Mouse (Mus musculus) R1 (cell line): Measurements from ENCODE around the gene Ssr3.
A peak's percentile ranks its signal among the peaks of the same experiment; 100 is the strongest.

Experiments
- DNase-seq: peaks from one replicate; pipeline ENCODE4 v3.0.0-alpha.2; 2018; ENCODE audit warnings: low read depth, low spot score

Ssr3 gene

DNA sequence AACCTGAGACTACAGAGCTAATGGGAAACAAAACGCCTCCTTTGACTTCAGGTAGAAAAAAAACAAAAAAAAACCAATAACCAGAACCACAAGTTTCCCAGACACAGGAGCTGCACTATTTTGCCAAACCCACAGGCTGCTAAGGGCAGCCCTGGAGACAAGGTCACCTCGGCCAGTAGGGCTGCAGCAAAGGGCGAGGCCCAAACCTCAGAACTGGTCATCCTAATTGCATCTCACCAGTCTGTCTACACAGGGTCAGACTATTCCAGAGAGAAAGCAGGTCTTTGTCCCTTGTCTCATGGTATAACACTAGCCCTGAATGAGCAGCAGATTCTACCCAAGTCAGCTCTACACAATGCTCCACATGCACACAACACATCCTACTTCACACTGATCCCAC is 17.7 kb downstream of the Ssr3 start:
- no peak for DNase-seq

DNA sequence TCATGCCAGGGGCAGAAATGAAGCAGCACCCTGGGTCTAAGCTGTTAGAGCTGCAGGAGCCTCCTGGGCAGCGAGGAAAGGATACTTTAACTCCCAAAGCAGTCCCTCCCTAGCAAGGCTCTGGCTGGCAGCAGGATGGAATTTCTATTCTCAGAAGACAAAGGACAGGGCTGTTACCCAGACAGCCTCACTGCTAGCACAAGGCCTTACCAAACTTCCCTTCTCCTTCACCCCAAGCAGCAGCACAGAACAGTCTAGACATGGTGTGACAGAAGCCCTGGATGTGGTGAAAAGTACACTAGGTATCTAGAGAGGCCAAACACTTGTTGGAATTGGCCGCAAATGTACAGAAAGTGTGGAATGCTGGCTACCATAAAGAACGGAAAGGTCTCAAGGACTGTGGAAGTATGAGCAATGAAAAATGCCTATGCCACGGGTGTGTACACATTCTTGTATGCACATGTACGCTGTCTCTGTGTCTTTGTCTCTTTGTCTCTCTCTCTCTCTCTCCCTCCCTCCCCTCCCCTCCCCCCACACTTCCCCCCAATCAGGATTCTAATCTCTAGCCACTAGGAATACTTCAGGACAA is 18.7 kb downstream of the Ssr3 start:
- DNase-seq: no peak

DNA sequence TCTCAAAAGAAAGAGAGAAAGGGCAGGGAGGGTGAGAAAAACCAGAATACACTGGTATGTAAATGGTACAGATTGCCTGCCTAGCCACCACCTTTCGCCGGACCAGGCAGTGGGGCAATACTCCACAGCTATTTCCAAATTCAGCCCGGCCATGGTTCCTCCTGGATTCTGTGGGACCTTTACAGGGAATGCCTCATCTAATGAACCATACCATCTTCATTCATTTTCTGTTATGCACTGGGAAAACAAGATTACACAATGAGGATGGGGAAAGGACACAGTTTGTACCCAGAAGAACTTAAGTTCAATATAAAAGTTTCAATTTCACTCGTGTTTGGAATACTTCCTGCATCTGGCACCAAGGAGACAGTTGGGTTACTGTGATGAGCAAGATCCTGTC is 19.9 kb downstream of the Ssr3 start:
- no peak for DNase-seq

DNA sequence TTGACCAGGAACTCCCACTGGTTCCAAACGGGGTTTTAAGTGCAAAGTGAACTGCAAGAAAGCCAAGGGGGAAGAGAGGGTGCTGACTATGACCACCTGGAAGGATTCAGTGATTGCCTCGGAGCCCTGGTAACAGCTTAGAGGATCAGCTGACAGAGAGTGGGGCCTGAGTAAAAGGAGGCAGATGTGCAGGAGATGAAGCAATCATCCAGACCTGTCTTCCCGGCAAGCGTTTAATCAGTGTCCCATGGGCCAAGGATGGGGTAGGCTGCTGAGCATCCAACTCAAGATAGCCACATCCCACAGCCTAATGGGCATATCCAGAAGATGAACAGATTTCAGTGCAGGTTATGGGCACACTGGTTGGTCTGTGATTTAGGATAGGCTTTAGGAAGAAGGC is 24.5 kb downstream of the Ssr3 start:
- DNase-seq: no peak

DNA sequence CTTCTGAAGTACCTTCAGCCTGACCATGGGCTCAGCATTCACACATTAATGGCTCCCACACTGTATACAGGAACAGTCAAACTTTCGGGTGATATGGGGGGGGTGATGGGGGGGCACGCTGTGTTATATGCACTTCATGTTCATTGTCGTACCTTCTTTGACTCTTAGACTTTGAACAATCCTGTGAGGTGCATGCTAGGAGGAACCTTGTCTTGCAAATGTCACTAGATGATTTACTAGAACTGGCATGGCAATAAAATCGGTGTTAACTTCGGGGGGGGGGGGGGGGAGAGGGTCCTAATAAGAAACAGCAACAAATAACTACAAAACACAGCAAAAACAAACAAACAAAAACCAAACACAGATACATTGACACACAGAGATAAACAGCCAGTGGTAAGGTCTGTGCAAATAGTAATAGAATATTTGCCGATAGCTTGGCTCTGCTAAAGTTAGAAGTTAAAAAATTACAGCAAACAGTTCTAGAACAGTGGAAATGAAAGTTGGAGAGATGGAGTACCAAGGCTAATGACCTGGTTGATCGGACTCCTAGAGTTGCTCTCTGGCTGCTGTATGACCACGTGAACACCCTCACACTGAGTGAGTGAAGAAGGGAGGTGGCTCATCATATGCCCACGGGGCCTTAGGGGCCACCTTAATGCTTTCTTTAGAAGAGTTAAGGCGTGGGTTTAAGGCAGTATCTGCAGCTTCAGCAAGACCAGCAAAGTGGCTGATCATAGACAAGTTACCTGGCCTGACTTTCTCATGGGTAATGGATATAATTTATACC is 26.3 kb downstream of the Ssr3 start:
- no peak for DNase-seq

DNA sequence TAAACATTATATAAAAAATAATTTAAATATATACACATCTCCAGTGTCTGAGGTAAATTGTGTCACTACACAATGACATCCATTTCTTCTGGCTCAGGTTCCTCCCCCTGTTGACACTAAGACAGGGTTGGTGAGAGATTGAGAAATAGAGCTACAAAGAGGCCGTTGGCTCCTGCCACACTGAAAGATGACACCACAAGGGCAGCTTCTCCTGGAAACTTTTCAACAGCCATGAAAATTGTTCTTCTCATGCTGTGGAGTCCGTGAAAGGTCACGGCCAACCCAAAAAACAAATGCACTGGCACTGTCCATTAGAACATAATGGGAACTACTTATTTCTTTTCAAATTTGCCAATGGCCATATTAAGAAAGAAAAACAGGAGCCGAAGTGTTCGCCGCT is 27.2 kb downstream of the Ssr3 start:
- DNase-seq: no peak

DNA sequence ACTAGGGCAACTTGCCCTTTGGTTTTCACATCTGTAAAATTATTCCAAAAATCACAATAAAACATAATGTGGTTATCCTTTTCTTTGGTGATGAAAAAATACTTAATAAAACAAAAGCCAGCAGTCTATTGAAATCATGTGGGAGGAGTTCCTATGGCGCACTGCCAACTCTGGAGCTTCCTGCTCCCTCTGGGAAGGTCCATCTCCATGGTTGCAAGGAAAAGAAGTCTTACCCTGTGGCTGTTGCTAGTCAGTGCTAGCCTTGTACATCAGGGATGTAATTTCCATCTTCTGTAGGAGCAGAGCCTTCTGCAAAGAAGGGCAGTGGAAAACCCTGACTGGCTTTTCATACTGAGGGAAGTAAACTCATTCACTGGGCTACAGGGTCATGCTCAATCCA is 29.0 kb downstream of the Ssr3 start:
- DNase-seq: no peak

DNA sequence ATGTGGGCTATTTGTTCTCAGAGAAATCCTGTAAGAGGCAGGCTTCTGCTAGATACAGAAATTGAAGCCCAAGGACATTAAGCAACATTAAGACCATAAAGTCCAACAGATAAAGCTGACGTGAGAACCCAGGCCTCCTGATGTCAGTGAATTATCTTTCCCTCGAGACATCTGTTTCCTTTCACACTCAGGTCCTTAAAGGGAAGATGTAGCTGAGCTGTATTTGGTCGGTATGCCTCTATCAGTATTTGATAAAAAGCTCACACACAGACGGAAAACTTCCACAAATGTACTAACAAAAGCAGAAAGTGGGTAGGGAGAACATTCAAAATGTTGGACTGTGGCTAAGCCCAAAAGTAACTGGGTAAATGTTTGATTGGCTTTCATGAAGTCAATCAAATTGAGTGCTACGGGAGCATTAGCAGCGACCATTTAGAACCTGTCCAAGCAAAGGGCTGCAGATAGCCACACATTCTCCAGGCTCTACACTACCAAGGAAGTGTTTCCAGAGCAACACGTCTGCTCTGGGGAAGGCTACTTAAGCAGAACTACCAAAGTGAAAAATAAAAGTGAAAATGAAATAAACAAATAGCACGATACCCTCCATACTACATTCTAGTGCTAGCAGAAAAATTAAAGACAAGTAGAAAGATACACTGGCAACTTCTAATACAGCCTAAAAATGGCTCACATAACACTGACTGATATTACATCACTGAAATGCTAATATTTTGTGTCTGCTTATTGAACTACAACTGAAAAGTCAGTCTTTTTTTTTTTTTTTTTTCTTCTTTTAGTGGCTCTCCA is 32.1 kb downstream of the Ssr3 start:
- DNase-seq: no peak

DNA sequence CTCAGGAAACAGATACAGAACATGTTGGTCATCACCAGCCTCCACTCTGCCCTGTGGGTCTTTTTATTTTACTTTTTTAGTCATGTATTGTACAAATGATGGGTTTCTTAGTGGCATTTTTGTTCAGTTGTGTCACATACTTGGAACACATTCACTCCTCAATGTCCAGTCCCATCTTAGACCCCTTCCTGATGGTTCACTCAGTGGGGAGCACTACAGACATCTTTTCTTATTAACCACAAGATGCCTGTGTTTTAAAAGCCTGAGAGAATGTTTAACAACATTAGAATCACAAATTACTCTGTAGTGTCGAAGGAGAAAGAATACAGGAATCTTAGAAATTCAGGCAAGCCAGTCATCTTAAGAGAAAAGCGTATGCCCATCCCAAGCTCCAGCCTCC is 33.6 kb downstream of the Ssr3 start:
- no peak for DNase-seq

DNA sequence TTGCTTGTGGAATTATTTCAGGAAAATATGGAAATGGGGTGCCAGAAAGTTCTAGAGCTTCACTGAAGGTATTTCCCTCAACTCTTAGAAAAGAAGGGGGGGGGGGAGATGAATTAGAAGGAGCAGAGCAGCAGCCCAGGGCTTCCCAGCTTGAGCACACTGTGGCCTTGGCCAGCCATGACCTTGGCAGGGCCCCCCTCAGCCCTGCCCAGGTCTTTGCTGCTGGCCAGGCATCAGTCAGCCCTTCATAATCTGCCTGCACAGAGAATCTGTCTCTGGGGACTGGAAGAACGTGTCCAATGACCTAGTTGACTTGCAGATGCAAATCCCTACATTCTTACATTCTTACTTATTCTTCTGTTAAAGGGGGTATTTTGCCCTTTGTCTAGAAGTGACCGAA is 34.1 kb downstream of the Ssr3 start:
- DNase-seq: no peak

DNA sequence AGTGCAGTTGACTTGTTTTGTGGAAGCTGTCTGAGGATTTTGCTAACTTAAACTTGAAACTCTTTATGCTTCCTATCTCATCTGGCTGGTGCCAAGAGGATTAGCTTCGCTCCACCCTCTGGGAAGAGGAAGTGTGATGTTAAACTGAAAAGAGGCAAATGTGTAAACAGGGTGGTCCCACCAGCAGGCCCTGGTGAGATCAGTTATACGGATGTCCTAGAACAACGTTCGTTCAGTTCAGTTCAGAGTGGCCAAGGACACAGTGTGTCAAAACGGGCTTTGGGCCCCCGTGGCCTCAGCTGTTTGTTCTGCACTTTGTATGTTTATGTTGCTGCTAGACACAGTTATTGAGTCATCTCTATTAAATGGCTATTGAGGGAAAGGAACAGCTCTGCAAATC is 36.9 kb downstream of the Ssr3 start:
- DNase-seq: no peak

DNA sequence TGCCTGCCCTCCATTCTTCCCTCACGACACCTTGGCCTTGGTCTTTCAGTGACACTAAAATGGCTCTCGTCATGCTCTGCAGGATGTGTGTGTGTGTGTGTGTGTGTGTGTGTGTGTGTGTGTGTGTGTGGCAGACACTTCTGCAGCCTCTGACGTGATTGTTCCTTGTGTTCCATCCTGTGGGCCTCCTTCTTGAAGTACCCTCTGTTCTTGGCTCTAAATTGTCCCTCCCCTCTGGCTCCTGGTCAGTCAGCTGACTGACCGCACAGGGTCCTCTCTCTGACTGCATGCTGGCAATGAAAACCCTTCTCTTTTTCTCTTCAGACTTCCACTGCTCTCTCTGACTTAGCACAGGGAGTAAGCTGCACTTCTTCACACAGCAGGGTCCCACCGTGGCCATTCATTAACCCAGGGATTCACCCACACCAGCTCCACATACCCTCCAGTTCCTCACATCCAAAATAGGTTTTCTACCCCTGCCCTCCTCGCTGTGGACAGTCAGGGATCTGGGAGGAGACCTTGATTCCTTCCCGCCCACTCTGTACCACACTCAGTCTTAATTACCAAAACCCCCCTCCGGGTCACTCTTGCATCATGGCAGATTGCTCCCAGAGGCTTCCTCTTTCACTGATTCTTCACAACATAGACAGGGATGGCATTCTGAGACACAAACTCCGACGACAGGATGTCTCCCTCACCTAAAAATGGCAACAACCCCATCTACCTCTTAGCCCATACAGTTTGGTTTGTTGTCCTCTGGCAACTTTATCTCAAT is 39.0 kb downstream of the Ssr3 start:
- no peak for DNase-seq

DNA sequence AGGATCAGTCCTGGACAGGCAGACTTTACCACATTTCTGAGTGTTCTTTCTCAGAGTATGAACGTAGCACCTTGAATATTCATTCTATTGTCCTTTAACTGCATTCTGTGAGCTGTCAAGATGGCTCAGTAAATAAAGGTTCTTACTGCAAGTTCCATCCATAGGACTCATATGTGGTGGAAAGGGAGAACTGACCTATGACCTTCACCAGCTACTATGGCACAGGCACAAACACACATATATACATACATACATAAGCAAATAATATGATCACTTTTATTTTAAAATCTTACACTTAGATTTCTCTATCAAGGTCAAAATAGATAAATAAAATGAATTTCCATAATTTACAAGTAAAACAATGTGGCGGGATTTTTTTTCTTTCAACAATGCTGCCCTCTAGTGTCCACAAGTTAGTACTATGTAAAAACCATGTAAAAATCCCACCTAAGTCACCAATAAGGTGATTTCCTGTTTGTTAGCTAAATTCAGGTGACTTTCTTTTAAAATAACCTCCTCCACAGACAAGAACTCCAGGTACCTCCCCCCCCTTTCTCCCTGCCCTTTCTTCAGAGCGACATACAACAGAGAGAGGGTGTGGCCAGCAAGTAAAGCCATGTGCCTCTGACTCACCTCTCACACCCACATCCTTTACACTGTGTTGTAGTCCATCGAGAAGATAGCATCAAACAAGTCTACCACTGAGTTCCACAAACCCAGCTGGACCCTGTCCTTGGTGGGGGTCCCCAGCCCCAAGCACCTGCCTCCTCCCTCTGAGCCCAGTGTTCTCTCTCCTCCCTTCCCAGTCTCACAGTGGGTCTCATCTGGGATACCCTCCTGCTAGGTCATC is 39.9 kb downstream of the Ssr3 start:
- DNase-seq: peak; percentile 23

DNA sequence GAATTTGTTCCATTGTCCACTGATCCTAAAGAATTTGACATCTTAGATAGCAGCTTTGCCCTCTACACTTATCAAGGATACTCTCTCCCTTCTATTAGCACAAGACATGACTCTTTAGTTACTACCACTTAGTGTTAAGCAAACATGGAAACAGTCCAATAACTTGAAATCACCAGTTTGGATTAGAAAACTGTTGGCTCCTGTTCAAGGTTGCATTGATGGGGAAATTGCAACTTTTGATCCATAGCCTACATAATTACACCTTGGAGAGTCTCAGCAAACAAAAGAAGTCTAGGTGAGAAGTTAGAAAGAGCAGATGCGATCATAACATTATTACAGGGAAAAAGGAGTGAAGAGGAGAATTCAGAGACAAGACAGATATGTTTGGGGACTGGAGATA is 46.2 kb downstream of the Ssr3 start:
- no peak for DNase-seq

DNA sequence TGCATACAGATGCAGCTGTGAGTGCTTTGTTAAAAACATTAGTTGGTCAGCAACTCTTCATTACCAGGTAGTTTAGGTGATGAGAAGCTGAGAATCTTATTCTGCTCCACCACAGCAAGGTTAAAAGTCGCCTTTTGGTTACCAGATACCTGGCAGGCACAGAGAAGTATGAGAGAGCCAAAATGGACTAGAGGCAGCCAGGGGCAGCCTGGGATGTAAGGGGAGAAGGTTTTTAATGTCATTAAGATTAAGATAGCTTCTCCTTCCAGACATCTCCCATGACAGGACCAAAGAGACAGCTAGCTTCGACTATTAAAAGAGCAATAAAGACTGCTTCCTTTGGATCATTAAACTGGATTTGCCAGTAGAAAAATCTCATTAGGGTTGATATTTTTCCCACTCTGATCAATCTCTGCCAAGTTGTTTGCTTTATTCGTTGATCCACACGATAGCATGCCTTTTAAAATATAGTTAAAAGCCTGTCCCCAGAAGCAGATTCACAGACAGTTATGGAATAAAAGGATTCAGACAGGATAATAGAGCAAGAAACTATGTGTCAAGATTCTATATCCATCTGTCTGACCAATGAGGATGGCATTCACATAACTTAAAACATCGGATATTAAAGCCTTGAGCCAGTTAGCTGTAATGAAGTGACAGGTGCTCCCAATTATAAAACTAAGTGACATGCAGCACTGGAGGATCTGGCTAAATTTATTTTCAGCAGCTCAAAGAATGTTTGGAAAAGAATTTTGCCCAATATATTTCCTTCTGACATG is 52.1 kb downstream of the Ssr3 start:
- no peak for DNase-seq

DNA sequence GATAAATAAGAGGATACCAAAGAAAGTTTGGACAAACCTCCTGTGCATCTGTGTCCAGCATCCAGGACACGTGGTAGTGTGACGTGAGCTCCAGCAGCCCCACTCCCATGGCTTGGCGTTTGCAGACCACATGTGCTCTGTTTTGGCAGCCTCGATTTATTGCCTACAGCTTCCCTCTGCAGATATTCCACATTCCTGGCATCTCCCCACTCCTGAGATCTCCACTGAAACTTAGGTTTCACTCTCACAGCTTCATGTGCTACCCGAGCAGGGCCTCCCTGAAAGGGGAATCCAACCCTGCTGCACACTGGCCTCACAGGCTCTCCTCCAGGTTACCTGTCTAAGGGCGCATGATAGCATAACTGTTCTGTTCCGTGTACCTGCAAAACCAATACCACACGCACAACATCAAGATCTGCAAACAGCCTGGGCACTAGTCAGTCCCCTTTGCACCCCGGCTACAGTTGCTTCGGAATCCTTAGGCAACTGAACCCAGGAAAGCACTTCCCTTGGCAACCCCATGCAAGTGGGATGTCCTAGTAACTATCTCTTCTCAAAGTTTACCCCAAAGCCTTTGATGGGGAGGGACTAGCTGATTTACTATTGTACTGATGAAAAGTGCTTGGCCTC is 54.5 kb downstream of the Ssr3 start:
- no peak for DNase-seq
